Mouse (Mus musculus) intestine, embryonic 16.5 days (tissue): Measurements from ENCODE around the gene Sla2. TPM values are rescaled to one million over a fixed set of nuclear protein-coding genes. Genes with fewer than 3 reads are reported as not detected.

Source experiments
- ATAC-seq: fragments of 200-750 bp; cut with Nextera tagmentation; 2 replicates; pipeline ENCODE4 v1.8.0; 2017; ENCODE audit warnings: moderate TSS enrichment, moderate library complexity
- H3K27ac ChIP-seq: fragments of 300-500 bp; sonication (generic); 2 replicates; pipeline ENCODE4 v1.5.1; 2014; ENCODE audit warnings: mild to moderate bottlenecking, low read length
- H3K27me3 ChIP-seq: fragments of 300-500 bp; sonication (generic); replicated peaks from 2 replicates; pipeline ENCODE4 v1.6.1; 2014; ENCODE audit warnings: low read length, control low read depth, mixed read lengths; ENCODE audit not compliant: control insufficient read depth, insufficient read depth
- H3K36me3 ChIP-seq: fragments of 300-500 bp; sonication (generic); 2 replicates; pipeline ENCODE4 v1.6.1; 2014; ENCODE audit warnings: low read length, control low read depth; ENCODE audit not compliant: control insufficient read depth, insufficient read depth
- H3K4me1 ChIP-seq: fragments of 300-500 bp; sonication (generic); 2 replicates; pipeline ENCODE4 v1.6.1; 2014; ENCODE audit warnings: low read length, control low read depth, mixed read lengths; ENCODE audit not compliant: control insufficient read depth, insufficient read depth
- H3K4me2 ChIP-seq: fragments of 300-500 bp; sonication (generic); 2 replicates; pipeline ENCODE4 v1.6.1; 2014; ENCODE audit warnings: low read depth, low read length, control low read depth
- H3K4me3 ChIP-seq: fragments of 300-500 bp; sonication (generic); 2 replicates; pipeline ENCODE4 v1.5.1; 2014; ENCODE audit warnings: mild to moderate bottlenecking, low read length
- H3K9ac ChIP-seq: fragments of 300-500 bp; sonication (generic); 2 replicates; pipeline ENCODE4 v1.6.1; 2014; ENCODE audit warnings: low read depth, low read length
- H3K9me3 ChIP-seq: fragments of 300-500 bp; sonication (generic); 2 replicates; pipeline ENCODE4 v1.6.1; 2016; ENCODE audit warnings: low read length, control low read depth; ENCODE audit not compliant: control insufficient read depth
- whole genome bisulfite sequencing: fragments of 180-500 bp; shearing (Covaris S2); extraction: QIAGEN DNeasy Blood & Tissue Kit; methylation state at CpG from one replicate; pipeline ENCODE4 v1.1.7; 2014; 5-methylcytosine and 5-hydroxymethylcytosine counted together
- polyA plus RNA-seq: library from polyadenylated mRNA; unstranded; fragments of >200 nt; fragmentation: Nextera tagmentation; extraction: Ambion mirVana; gene quantifications from 2 replicates; pipeline ENCODE4 v1.2.1, GENCODE M21; 2015

Sla2 gene
- polyA plus RNA-seq, 1 experiment from 2014 or later, result 0.71 TPM

DNA sequence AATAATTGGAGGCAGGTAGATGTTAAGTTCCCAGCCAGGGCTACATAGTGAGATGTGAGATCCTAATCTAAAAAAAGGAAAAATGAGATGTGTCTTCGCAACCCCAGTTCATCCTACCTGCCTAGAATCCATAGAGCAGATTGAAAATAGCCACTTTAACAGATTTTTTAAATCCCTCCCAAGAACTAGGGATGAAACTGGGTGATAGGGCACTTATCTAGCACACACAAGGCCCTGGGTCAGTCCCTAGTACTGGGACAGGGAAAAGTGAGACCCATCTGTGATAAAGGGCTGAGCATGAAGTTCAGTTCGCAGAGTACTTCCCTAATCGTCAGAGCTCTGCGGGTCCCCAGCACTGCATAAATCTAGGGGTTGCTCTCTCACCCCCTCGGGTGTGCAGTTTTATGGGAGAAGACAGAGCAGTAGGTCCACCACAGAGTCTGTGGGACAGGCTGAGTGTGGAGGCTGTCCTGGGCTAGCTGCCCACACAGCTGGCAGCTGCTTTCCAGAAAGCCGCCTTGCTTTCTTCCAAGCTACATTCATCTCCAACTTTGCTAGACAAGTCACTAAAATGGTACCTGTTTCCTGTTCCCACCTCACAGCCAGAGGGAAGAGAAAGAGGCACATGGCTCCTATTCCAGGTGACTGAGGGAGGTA, 38.3 kb downstream of the Sla2 start:
- ATAC-seq, result no peak
- H3K4me3 ChIP-seq, result no peak overlapping the region
- H3K4me1 ChIP-seq, result peaks cover 21% of the 10 kb centered on the region
- no peak overlapping the region for H3K4me2 ChIP-seq
- H3K9ac ChIP-seq, result no peak overlapping the region
- no peaks in the 10 kb centered on the region for H3K9me3 ChIP-seq
- WGBS, result 80% methylated on average over 6 of the region's 6 CpGs
- H3K27me3 ChIP-seq, result no peaks in the 10 kb centered on the region
- H3K36me3 ChIP-seq, result peaks cover 11% of the 10 kb centered on the region; the same call in 1 of the 2 replicates
- H3K27ac ChIP-seq, result no peak overlapping the region

DNA sequence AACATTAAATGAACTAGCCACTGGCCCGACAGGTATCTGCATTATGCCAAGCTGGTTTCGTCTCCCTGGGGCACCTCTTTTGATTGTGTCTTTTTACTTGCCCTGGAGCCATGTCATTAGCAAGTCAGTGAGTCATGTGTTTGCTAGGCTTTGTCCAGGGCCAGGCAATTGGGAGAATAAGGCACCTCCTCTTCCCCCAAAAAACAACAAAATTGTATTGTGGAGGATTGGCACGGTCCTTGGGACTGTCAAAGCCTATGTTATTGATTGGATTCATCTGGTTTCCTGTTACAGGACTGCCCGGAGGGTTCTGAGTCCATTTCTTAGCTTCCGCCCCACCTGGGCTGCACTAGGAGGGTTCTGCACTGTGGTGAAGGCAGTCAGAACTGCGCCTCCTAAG, 39.3 kb downstream of the Sla2 start:
- Histone ChIP-seq H3K9ac (no peak overlapping the region), H3K27me3 (no peaks in the 10 kb centered on the region), H3K4me2 (no peak overlapping the region), H3K4me3 (no peak overlapping the region), H3K36me3 (peaks cover 11% of the 10 kb centered on the region; the same call in 1 of the 2 replicates), H3K27ac (no peak overlapping the region), H3K9me3 (no peaks in the 10 kb centered on the region), H3K4me1 (peaks cover 28% of the 10 kb centered on the region)
- no peak for ATAC-seq
- 75% methylated on average over 6 of the region's 6 CpGs for WGBS

DNA sequence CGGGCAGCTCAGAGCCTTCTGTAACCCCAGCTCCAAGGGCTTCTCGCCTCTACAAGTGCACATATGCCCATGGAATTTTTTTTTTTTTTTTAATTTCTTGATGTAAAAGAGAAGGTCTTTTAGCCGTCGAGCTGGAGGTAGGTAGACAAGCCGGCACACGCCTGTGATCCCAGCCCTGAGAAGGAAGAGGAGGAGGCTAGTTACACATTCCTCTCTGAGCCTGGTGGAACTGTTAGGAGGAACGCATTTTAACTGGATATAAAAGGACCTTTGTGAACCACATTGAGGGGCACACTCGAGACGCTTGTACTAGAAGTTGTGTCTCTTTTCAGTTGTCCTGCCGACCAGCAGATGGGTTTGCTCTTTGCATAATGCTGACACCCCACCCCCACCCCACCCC, 42.3 kb downstream of the Sla2 start:
- no peak overlapping the region for H3K4me2 ChIP-seq
- WGBS, result 56% methylated on average over 10 of the region's 10 CpGs

DNA sequence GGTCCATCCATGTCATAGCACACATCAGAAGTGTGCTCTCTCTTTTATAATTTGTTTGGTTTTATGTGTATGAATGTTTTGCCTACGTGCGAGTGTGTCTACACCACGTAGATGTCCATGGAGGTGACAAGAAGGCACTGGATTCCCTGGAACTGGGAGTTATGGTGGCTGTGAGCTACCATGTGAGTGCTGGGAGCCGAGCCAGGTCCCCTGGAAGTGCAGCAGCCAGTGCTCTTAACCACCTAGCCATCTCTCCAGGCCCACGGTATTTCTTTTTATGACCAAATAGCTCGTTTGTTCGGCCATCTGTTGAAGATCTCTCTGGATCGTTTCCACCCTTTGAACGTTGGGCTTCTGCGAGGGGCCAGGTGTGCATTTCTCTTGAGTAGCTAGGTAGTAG, 43.7 kb downstream of the Sla2 start:
- no peak for ATAC-seq
- no peak overlapping the region for H3K9ac ChIP-seq
- H3K27ac ChIP-seq, result no peak overlapping the region
- H3K4me1 ChIP-seq, result peaks cover 45% of the 10 kb centered on the region
- H3K4me2 ChIP-seq, result no peak overlapping the region
- no peak overlapping the region for H3K4me3 ChIP-seq
- 51% methylated on average over 10 of the region's 10 CpGs for WGBS
- H3K36me3 ChIP-seq, result peaks cover 6% of the 10 kb centered on the region; the same call in 1 of the 2 replicates
- no peaks in the 10 kb centered on the region for H3K27me3 ChIP-seq
- H3K9me3 ChIP-seq, result no peaks in the 10 kb centered on the region

More for the DNA sequence above, 42.3 kb downstream of the Sla2 start:
- Histone ChIP-seq H3K27me3 (no peaks in the 10 kb centered on the region), H3K9me3 (no peaks in the 10 kb centered on the region), H3K36me3 (peaks cover 6% of the 10 kb centered on the region; the same call in 1 of the 2 replicates), H3K4me3 (no peak overlapping the region), H3K9ac (no peak overlapping the region), H3K27ac (no peak overlapping the region), H3K4me1 (peaks cover 39% of the 10 kb centered on the region)
- no peak for ATAC-seq

DNA sequence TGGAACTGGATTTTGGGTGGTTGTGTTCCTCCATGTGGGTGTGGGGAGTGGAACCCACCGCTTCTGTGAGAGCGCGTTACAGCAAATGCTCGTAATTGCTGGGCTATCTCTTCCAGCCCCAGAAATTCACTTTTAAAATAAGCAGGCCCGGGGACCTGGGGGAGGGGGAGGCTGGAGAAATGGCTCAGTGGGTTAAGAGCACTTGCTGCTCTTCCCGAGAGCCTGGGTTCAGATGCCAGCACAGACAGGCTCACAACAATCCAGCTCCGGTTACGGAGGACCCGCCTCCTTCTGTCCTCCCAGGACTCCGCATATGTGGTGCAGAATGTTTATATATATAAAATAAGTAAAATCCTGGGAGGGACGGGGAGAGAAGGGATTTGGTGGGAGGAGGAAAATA, 44.3 kb downstream of the Sla2 start:
- H3K36me3 ChIP-seq, result peaks cover 6% of the 10 kb centered on the region; the same call in 1 of the 2 replicates
- peak overlapping the region; percentile 80 for H3K4me3 ChIP-seq
- peaks cover 50% of the 10 kb centered on the region for H3K4me1 ChIP-seq

DNA sequence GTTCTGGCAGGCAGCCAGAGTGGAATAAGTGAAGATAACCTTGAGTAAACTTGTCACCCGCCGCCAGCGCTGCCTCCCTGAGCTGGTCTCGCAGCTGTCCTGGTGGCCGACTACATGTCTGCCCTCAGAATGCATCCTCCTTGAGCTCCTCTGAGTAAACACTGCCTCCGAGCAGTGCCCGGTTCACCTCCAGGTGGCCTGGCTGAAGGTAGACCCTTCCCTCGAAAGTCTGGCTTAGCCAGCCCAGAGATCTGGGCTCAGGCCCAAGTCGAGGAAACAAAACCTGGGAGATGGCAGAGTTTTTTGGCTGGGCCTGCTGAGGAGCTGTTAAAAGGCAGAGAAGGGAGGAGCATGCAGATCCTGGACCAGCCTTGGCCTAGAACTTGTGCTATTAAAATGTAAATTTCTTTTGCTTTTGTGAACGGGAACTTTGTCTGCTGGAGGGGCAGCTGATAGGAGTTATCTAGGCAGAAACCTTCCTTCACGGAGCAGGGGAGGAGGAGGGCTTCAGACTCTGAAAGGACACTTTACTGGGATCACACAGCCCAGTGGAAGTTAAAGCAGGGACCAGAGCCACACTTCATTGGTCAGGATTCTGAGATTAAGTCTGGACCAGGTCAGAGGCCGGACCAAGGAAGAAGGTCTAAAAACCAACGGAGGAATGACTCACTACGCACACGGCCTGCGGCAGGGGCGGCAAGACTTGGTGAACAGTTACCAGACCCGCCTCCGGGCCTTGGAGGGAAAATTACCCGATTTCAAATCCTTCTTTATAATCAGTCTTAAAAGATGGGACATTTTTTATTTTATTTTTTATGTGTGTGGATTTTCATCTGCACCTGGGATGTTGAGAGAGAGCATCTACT, 44.9 kb downstream of the Sla2 start:
- no peaks in the 10 kb centered on the region for H3K9me3 ChIP-seq
- H3K36me3 ChIP-seq, result peaks cover 4% of the 10 kb centered on the region; the same call in 1 of the 2 replicates
- 6% methylated on average over 20 of the region's 20 CpGs for WGBS
- peak overlapping the region; percentile 80 for H3K4me3 ChIP-seq
- H3K9ac ChIP-seq, result peak overlapping the region; percentile 88
- peak overlapping the region; percentile 94 for H3K27ac ChIP-seq
- H3K4me1 ChIP-seq, result peaks cover 48% of the 10 kb centered on the region
- H3K4me2 ChIP-seq, result peak overlapping the region; percentile 92
- peak; percentile 11; the same call in 1 of the 2 replicates for ATAC-seq
- H3K27me3 ChIP-seq, result no peaks in the 10 kb centered on the region

More for the DNA sequence above, 44.3 kb downstream of the Sla2 start:
- Histone ChIP-seq H3K27me3 (no peaks in the 10 kb centered on the region), H3K27ac (peak overlapping the region; percentile 94; the same call in 1 of the 2 replicates), H3K9me3 (no peaks in the 10 kb centered on the region), H3K4me2 (peak overlapping the region; percentile 92), H3K9ac (peak overlapping the region; percentile 88)
- 22% methylated on average over 11 of the region's 11 CpGs for WGBS
- ATAC-seq, result no peak

DNA sequence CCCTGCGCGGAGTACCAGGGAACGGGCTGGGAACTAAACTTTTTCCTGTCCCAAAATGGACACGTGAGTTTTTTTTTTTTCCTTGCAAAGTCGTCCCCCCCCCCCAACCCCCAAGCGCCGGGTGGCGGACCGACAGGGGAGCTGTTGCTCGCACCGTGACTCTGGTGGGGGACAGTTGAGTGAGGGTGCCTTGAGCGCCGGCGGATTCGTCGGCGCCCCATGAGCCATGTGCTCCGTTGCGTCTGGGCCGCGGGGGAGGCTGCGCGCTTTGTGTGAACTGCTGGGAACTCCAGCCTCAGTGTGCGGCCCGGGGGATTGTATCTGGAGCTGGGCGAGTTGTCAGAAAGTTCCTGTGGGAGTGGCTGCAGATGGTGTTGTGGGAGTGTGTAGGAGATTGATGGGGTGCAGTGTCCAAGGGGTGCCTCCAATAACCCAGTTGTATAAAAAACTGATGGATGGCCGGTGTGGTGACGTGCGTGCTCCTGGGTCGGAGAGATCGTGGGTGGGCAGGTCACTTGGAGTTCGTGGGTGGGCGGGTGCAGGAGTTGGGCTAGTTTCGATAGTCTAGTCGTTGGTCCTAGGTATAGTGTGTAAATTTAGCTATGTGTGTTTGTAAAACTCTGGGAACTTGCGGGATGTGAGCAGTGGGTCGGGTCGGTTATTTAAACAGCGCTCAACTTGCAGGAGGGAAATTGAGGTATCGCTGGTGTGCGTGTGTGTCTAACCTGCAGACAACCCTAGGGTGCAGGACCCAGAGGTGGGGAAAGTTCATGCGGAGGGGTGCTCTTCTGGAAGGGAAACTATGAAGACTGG, 45.8 kb downstream of the Sla2 start:
- H3K27ac ChIP-seq, result peak overlapping the region; percentile 94
- H3K4me3 ChIP-seq, result peak overlapping the region; percentile 80
- peak; percentile 45 for ATAC-seq
- H3K9me3 ChIP-seq, result no peaks in the 10 kb centered on the region
- H3K9ac ChIP-seq, result peak overlapping the region; percentile 88
- no peaks in the 10 kb centered on the region for H3K27me3 ChIP-seq
- peaks cover 3% of the 10 kb centered on the region; the same call in 1 of the 2 replicates for H3K36me3 ChIP-seq
- peaks cover 48% of the 10 kb centered on the region for H3K4me1 ChIP-seq
- WGBS, result under 1% methylated on average over 41 of the region's 42 CpGs
- H3K4me2 ChIP-seq, result peak overlapping the region; percentile 92

DNA sequence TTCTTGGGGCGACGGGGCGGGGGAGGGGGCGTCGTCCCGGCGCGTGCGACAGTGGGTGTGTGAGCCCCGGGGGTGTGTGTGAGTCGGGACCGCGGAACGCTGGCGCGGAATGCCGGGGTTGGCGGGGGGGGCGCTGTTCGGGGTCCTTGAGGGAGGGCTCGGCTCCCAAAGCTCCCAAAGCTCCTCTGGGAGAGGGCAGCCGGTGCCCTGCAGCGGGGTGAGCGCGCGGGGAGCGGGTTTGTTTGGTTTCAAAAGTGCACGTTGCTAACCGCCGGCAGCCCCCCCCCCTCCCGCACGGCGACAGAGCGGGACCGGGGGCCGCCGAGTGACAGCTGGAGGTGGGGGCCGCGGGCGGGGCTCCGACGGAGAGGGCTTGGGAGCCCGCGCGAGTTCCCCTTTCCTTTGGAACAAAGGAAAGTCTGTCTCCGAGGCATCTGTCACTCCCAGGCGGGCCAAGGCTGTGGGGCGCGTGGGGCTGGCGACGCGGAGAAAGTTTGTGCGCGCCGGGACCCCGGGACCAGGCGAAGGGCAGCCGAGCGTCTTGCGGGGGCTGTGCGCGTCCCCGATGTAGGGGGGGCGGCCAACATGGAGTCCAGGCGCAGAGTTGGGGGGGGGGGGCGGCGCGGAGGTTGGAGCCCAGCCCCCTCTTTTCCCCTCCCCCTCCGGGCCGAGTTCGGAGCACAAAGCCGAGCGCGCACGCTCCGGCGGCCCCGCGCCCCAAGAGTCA, 46.5 kb downstream of the Sla2 start:
- H3K4me3 ChIP-seq, result peak overlapping the region; percentile 80
- H3K27me3 ChIP-seq, result no peaks in the 10 kb centered on the region
- peak overlapping the region; percentile 92 for H3K4me2 ChIP-seq
- peak overlapping the region; percentile 94 for H3K27ac ChIP-seq
- H3K9ac ChIP-seq, result peak overlapping the region; percentile 88
- no peaks in the 10 kb centered on the region for H3K9me3 ChIP-seq
- peaks cover 46% of the 10 kb centered on the region for H3K4me1 ChIP-seq
- peak; percentile 29 for ATAC-seq
- WGBS, result under 1% methylated on average over 65 of the region's 79 CpGs
- peaks cover 3% of the 10 kb centered on the region; the same call in 1 of the 2 replicates for H3K36me3 ChIP-seq
